Mouse (Mus musculus): ENCODE results near the gene Fam166b. TPM values are rescaled to one million over a fixed set of nuclear protein-coding genes. Genes with fewer than 3 reads are reported as not detected.

Gene Fam166b
- polyA plus RNA-seq, 1 experiment, result 0.06 TPM

GRCm38 (mm10) chr4:43421632-43422240 lies 7.2 kb downstream of the Fam166b start:
- Histone ChIP-seq H3K27me3 (ENCODE audit: control insufficient read depth, insufficient read depth, insufficient read length) (no peaks in the 10 kb centered on the region), H3K4me3 (ENCODE audit: insufficient read depth, poor library complexity, severe bottlenecking) (no peak overlapping the region)
- TF ChIP-seq CEBPB (IDR thresholded peaks at IDR 0.05; ENCODE audit: low read depth) (no peak), MYOG (IDR thresholded peaks at IDR 0.05; ENCODE audit: control insufficient read depth, extremely low read depth, insufficient read length) (no peak), MAX (IDR thresholded peaks at IDR 0.05) (no peak), MYOD1 (IDR thresholded peaks at IDR 0.05; ENCODE audit: control insufficient read depth, insufficient read length, low read depth) (no peak), CTCF (IDR thresholded peaks at IDR 0.05; ENCODE audit: control insufficient read depth, insufficient read depth, insufficient read length) (no peak), USF1 (IDR thresholded peaks at IDR 0.05; ENCODE audit: low read depth) (no peak), FOSL1 (IDR thresholded peaks at IDR 0.05; ENCODE audit: insufficient read depth, low read length, poor library complexity, severe bottlenecking) (no peak)

GRCm38 (mm10) chr4:43420305-43420704 lies 8.6 kb downstream of the Fam166b start:
- H3K79me3 ChIP-seq (ENCODE audit: low read depth), result no peaks in the 10 kb centered on the region
- no peak overlapping the region for H3ac ChIP-seq (ENCODE audit: control insufficient read depth, insufficient read length, low read depth)
- H3K36me3 ChIP-seq (ENCODE audit: control insufficient read depth, insufficient read depth), result peaks cover 33% of the 10 kb centered on the region
- TF ChIP-seq MYOG (IDR thresholded peaks at IDR 0.05; ENCODE audit: control insufficient read depth, extremely low read depth, insufficient read length), result no peak
- peak; percentile 55 for TF ChIP-seq CTCF (IDR thresholded peaks at IDR 0.05; ENCODE audit: control insufficient read depth, insufficient read depth, insufficient read length)
- H3K79me2 ChIP-seq (ENCODE audit: control insufficient read depth, insufficient read depth), result no peaks in the 10 kb centered on the region
- H3K4me3 ChIP-seq (ENCODE audit: insufficient read depth, poor library complexity, severe bottlenecking), result no peak overlapping the region
- H3K27me3 ChIP-seq (ENCODE audit: control insufficient read depth, insufficient read depth, insufficient read length), result no peaks in the 10 kb centered on the region

More at GRCm38 (mm10) chr4:43421632-43422240, 7.2 kb downstream of the Fam166b start:
- Histone ChIP-seq H3K79me2 (ENCODE audit: control insufficient read depth, insufficient read depth) (no peaks in the 10 kb centered on the region), H3K36me3 (ENCODE audit: control insufficient read depth, insufficient read depth) (peaks cover 33% of the 10 kb centered on the region), H3K79me3 (ENCODE audit: low read depth) (no peaks in the 10 kb centered on the region), H3ac (ENCODE audit: control insufficient read depth, insufficient read length, low read depth) (no peak overlapping the region)

- peaks cover 33% of the 10 kb centered on the region for H3K36me3 ChIP-seq (ENCODE audit: control insufficient read depth, insufficient read depth)
- peak overlapping the region; percentile 9 for H3ac ChIP-seq (ENCODE audit: control insufficient read depth, insufficient read length, low read depth)
- H3K4me3 ChIP-seq (ENCODE audit: insufficient read depth, poor library complexity, severe bottlenecking), result no peak overlapping the region
- H3K79me2 ChIP-seq (ENCODE audit: control insufficient read depth, insufficient read depth), result no peaks in the 10 kb centered on the region
- no peaks in the 10 kb centered on the region for H3K79me3 ChIP-seq (ENCODE audit: low read depth)
- TF ChIP-seq MYOG (IDR thresholded peaks at IDR 0.05; ENCODE audit: control insufficient read depth, extremely low read depth, insufficient read length), result no peak
- no peaks in the 10 kb centered on the region for H3K27me3 ChIP-seq (ENCODE audit: control insufficient read depth, insufficient read depth, insufficient read length)
Observed at GRCm38 (mm10) chr4:43419801-43420281, 9.1 kb downstream of the Fam166b start.

- no peaks in the 10 kb centered on the region for H3K27me3 ChIP-seq (ENCODE audit: control insufficient read depth, insufficient read depth, insufficient read length)
- H3K79me3 ChIP-seq (ENCODE audit: low read depth), result no peaks in the 10 kb centered on the region
- TF ChIP-seq USF1 (IDR thresholded peaks at IDR 0.05; ENCODE audit: low read depth) (no peak), CTCF (IDR thresholded peaks at IDR 0.05; ENCODE audit: control insufficient read depth, insufficient read depth, insufficient read length) (no peak), CEBPB (IDR thresholded peaks at IDR 0.05; ENCODE audit: low read depth) (no peak), MYOD1 (IDR thresholded peaks at IDR 0.05; ENCODE audit: control insufficient read depth, insufficient read length, low read depth) (no peak), MYOG (IDR thresholded peaks at IDR 0.05; ENCODE audit: control insufficient read depth, extremely low read depth, insufficient read length) (no peak), MAX (IDR thresholded peaks at IDR 0.05) (no peak), FOSL1 (IDR thresholded peaks at IDR 0.05; ENCODE audit: insufficient read depth, low read length, poor library complexity, severe bottlenecking) (no peak)
- peaks cover 31% of the 10 kb centered on the region for H3K36me3 ChIP-seq (ENCODE audit: control insufficient read depth, insufficient read depth)
- H3ac ChIP-seq (ENCODE audit: control insufficient read depth, insufficient read length, low read depth), result no peak overlapping the region
- H3K4me3 ChIP-seq (ENCODE audit: insufficient read depth, poor library complexity, severe bottlenecking), result no peak overlapping the region
- H3K79me2 ChIP-seq (ENCODE audit: control insufficient read depth, insufficient read depth), result no peaks in the 10 kb centered on the region
Observed at GRCm38 (mm10) chr4:43418973-43419656, 9.8 kb downstream of the Fam166b start.

GRCm38 (mm10) chr4:43418450-43418849 lies 10.5 kb downstream of the Fam166b start:
- peaks cover 24% of the 10 kb centered on the region for H3K36me3 ChIP-seq (ENCODE audit: control insufficient read depth, insufficient read depth)
- no peak for TF ChIP-seq USF1 (IDR thresholded peaks at IDR 0.05; ENCODE audit: low read depth)
- no peak for TF ChIP-seq CEBPB (IDR thresholded peaks at IDR 0.05; ENCODE audit: low read depth)
- TF ChIP-seq FOSL1 (IDR thresholded peaks at IDR 0.05; ENCODE audit: insufficient read depth, low read length, poor library complexity, severe bottlenecking), result no peak
- no peak for TF ChIP-seq MYOD1 (IDR thresholded peaks at IDR 0.05; ENCODE audit: control insufficient read depth, insufficient read length, low read depth)
- H3ac ChIP-seq (ENCODE audit: control insufficient read depth, insufficient read length, low read depth), result no peak overlapping the region
- H3K4me3 ChIP-seq (ENCODE audit: insufficient read depth, poor library complexity, severe bottlenecking), result no peak overlapping the region
- no peaks in the 10 kb centered on the region for H3K79me2 ChIP-seq (ENCODE audit: control insufficient read depth, insufficient read depth)
- H3K27me3 ChIP-seq (ENCODE audit: control insufficient read depth, insufficient read depth, insufficient read length), result no peaks in the 10 kb centered on the region
- H3K79me3 ChIP-seq (ENCODE audit: low read depth), result no peaks in the 10 kb centered on the region
